Mouse (Mus musculus) spleen, adult 18-20 months (tissue): ENCODE data around the gene Ccdc33.

Source experiments
- DNase-seq, 2 experiments: peaks; one replicate each; pipeline ENCODE4 v3.0.0; 2022; ENCODE audit warnings: mixed read lengths in 2 of 2

The Ccdc33 gene

DNA sequence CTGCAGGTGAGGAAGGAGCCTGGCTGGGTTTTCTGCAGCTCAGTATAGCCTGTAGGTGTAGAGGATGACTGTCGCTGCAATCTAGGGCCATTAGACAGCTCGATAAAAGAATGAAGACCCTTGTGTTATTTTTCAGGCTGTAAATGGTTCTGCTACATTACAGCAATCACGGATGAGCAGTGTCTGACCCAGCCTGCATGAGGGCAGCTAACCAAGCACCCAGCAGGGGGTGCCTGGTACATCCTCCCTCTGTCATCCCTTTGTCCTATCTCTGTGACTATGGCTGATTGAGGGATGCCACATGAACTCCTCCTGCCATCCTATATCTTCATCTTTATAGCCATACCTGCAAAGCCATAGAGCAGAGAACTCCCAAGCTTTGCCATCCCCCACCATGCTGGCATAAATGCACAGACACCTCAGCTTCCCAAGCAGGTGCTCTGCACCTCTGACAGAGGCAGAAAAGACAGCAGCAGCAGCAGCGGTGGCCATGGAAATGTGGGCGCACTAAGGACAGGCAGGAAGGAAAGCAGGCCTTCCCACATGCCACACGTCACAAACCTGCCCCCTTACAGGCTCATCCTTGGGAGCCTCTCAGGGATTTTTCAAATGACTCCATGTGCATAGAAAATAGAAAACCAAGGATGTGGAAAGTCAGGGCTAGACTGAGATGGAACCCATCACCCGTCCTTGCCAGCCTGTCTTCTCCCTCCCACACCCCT, 31.2 kb downstream of the Ccdc33 start:
- no peak for DNase-seq

GRCm38 (mm10) chr9:58086861-58087260, 31.8 kb downstream of the Ccdc33 start:
- DNase-seq = no peak

DNA sequence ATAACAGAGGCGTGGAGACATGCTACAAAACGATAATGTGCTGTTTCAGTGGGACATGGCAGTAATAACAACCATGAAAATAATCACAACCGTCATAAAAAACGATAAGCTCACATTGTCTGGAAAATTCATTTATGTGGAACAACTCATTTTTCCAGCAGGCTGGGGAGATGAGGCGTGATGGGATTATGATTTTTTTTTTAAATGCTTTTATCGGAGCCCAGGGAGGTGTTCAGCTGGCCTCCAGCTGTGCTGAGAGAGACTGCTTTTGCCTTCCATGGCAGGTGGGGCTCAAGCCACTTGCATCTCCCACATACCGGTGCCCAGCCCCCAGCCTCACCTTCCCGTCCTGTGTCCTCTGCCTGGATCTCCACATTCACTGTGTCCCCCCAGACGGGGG, 32.4 kb downstream of the Ccdc33 start:
- no peak for DNase-seq

DNA sequence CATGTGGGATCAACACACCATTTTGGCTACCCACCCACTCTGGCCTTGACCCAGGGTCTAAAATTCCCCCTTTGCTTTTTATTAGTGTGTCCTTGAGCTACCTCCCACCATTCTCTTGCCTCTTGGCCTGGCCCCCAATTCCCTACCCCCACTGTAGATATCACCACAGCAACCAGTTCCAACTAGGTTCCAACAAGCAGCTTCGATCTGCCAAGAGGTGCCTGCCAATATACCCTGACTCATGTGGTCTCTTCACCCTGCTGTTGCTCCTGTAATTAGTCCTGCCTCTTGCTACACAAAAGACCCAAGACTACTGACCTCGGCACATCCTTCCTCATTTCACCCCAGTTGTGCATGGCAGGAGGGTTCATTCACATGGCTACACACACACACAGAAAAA, 33.5 kb downstream of the Ccdc33 start:
- no peak for DNase-seq

DNA sequence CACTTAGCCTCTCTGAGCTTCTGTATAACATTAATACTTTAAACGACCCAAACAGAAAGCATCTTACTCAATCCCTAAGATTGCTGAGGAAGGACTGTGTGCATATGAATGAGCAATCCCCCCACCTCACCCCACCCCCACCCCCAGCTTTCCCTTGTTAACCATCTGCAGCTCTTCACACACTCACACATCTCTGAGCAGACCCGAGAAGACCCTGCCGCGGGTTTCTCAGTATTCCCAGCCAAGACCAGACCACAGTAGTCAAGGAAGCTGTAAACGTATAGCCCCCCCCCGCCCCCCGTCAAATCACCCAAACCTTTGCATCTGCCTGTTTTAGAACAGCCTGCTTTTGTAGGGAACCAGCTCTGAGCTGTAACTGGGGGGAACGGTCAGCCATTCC, 34.0 kb downstream of the Ccdc33 start:
- DNase-seq = no peak

DNA sequence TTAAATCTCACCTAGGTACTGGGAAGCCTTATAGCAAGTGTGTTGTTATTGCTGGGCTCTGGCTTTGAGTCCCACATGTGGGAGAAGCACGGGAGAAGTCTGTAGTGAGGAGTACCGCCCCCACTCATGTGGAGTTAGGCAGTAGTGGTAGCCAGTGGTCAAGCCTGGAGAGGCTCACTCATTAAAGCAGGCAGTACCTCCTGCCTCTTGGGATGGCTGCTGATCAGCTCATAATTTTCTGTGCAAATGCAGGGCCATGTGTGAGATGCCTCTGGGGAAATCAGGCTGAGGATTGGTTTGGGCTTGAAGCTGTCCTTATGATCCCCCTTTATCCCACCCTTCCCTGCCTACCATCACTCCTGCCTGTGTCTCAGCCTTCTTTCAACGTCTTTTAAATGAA, 44.1 kb downstream of the Ccdc33 start:
- DNase-seq = no peak

DNA sequence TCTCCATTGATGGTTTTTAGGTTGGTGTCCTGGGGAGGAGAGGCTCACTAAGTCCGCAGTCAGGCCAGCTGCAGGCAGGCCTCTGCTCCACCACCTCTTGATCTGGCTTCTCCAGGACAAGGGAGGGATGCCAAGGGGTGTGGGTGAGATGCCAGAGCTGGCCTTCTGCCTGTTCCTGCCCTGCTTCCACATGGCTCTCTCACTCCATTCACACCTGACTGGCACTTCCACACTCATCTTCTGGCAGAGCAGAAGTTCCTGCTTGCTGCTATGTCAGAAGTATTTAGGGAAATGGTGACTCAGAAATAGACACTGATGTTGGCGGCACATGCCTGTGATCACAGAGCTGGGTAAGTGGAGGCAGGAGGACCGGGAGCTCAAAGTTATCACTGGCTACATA, 51.1 kb downstream of the Ccdc33 start:
- DNase-seq = no peak

- DNase-seq = no peak
These were observed 51.9 kb downstream of the Ccdc33 start for GRCm38 (mm10) chr9:58066731-58067095.

DNA sequence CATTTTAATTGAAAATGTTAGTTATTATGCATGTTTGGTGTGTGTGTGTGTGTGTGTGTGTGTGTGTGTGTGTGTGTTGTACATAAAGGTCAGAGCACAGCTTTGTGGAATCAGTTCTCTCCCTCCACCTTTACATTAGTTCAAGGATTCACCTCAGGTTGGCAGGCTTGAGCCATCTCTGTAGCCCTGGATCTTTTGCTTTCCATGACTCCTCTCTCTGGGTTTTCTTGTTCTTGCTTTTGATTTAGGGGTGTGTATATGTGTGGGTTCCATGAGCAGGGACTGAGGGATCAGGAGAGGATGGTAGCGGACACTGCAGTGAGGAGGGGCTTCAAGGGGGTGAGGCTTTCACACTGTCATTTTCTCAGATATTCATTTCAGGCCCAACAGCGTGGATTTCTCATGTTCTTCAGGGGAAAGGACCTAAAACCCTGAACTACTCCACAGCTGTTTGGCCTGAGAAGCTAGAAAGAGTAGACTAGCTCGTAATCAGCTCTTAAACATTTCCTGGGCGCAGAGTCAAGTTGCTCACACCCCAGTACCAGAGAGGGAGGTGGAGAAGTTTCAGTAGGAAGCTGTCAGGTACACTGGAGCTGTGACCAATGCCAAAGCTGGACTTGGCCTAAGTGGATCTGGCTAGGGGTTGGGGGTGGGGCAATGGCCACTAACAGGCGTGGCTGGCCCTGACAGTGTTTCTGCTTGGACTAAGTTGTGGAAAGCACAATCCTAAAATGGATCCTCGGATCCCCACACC, 52.5 kb downstream of the Ccdc33 start:
- no peak for DNase-seq

- no peak for DNase-seq
These were observed 53.1 kb downstream of the Ccdc33 start for GRCm38 (mm10) chr9:58065532-58065931.

DNA sequence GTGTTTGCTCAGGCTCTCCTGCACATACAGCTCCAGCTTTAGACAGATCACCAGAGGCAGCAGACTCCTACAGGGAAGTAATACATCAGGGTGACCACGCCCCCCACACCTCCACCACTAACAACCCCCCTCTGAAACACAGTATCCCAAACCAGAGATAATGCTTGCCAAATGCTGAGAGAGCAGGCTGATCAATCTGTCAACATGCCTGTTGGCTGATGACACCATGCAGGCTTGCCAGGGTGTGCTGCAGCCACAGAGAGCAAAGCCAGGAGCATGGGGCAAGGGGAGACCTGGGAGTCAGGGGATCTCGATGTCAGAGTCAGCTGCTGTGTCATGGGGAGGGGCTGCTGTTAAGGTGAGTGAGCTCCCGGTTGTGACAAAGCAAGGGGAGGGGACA, 55.1 kb downstream of the Ccdc33 start, which contains the start of gene Stra6:
Stra6 (plus strand) TSS at position 258 of the 400 bp plus-strand sequence.
- no peak for DNase-seq

DNA sequence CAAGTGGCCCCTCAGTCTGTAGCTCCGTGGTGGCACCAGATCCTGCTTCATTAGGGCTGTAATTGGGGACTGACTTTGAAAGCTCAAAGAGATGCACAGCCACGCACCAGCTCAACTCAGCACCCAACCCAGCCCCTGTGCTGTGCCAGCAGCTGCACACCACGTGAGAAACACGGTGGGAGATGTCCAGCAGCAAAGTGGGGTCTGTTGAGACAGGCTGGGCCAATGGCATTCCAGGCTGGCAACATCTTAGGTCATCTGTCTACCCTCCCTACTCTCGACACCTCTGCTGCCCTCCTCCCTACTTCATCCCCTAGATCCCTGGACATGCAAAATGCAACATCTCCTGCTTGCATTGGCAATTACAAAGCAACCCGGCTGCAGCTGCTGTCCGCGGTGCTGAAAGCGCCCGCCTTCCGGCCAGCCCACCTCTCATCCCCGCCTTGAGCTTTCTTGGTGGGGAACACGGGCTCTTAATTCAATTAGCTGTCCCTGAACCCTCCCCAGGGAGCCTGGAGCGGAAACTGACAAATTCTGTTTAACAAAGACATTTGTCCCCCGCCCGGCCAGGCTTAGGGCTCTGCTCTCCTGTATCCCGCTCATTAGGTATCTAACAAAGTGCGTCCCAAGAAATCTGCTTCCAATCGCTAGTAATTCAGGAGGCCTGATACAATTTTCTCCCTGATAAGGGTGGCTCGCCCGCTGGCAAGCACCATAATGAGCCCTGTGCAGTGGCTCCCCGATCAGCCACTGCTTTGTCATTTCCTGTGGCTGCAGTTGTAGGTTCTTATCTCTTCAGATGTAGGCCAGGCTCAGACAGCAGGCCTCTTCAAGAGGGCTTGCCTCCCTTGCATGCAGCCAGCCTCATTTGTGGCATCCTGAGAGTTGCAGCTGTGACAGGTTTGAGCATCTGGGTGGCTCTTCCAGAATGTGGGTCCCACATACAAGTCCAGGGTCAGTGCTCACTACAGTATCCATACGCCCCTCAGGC, 57.7 kb downstream of the Ccdc33 start:
- DNase-seq = peak in 1 of 2 experiments; percentile 16

GRCm38 (mm10) chr9:58059920-58060319, 58.7 kb downstream of the Ccdc33 start:
- no peak for DNase-seq

DNA sequence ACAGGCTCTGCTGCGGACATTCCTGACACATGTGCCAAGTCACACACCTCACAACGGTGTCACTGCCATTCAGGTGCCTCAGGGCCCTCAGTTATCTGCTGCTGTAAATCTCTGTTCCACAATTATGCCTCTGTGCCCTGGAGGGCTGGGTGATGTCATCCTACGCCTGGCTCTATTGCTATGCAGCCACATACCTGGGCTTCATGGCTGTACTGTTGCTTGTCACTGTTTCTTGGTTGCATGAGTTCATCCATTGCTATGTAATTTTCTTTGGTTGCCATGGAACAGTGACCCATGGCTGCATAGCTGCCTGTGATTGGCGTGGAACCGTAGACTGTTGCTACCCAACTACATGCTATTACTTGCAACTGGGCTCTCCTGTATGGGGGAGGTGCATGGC, 63.0 kb downstream of the Ccdc33 start:
- DNase-seq = no peak

DNA sequence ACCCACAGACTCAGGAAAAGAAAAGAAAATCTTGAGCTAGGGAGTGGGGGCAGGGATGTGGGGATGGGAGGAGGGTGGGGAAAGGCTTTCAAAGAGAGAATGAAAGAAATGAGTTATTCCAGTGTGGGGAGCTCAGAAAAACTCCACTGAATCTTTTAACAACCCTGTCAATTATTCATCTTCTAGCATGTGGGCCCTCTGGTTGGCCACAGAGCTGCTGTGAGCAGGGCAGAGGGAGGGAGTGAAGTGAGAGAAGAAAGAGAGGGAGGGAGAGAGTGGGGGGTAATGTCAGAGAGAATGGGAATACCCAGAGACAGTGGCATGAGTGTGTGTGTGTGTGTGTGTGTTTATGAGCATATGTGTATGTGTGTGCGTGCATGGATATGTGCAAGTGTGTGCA, 64.6 kb downstream of the Ccdc33 start:
- no peak for DNase-seq

DNA sequence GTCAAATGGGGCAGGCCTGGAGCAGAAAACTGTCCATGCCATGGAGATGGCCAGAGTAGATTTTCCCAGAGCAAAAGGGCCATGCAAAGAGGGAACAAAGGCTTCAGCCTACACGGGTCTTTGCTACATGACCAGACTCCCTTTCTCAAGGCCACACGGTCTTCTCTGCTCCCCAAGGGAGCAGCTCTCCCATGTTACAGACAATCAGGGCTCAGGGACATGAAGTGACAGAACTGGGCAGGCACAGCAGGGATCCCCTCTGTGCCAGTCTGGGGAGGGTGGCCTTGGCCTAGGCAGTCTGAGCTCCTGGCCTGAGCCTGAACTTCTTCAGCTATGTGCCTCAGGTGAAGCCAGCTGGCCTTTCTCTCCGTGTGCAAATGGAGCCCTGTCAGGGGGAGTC, 65.1 kb downstream of the Ccdc33 start:
- DNase-seq = no peak

DNA sequence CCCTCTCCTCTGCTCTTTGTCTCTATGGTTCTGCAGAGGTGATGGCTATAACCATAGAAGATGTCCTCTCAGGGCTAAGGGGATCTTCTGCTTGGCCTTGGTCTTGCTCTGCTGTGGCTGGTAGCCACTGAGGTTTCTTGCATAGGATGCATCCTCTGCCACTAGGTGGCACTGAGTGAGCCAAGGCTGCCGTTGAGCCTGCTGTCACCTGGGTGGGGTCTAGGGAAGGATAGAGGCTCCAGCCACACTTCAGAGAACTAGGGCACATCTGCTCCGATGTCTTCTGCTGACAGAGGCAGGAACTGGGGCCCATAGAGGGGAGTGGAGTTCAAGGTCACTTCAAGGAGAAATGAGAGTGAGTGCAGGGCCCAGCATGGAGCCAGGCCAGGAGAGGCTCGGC, 65.5 kb downstream of the Ccdc33 start:
- DNase-seq = peak; percentile 10 to 39

GRCm38 (mm10) chr9:58051937-58052336, 66.7 kb downstream of the Ccdc33 start:
- DNase-seq = no peak

DNA sequence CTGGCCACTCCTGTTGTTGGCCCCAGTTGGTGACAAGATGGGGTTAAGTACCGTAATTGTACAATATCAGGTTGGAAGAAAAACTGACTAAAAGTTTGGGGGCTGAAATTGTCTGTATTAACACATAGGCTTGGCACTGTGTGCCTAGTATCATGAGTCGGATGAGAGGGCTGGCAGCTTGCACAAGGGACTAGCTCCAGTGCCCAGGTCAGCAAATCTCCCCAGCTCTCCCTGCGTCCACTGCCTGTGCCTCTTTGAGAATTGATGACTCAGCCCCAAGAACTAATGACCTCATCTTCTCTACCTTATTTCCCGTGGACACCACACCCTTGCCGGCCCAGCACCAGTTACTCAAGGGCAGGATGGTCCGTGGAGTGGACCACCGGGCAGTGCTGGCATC, 68.8 kb downstream of the Ccdc33 start:
- no peak for DNase-seq

- DNase-seq = no peak
These were observed 69.4 kb downstream of the Ccdc33 start for GRCm38 (mm10) chr9:58049186-58049585.

DNA sequence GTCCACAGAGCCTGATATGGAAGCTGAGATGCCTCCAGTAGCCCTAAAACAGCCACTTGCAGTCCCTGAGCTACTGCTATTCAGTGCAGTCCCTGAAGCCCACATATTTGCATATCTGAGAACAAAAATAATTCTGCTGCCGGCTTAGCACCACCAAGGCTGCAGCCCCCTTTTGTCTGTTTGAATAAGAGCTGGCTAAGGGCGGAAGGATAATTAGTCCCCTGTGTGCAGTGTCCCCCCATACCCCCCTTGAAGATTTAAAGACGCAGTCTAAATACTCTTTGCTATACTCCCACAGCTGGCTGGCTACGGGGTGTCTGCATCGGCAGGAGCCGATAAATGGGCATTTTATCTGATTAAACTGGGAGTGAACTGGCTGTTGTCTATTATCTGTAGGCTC, 70.0 kb downstream of the Ccdc33 start:
- DNase-seq = no peak

- no peak for DNase-seq
These were observed 71.6 kb downstream of the Ccdc33 start for GRCm38 (mm10) chr9:58047061-58047460.

- no peak for DNase-seq
These were observed 73.0 kb downstream of the Ccdc33 start for GRCm38 (mm10) chr9:58045646-58046045.
